Mouse (Mus musculus) olfactory bulb, adult 2 months (tissue): ENCODE data around the gene H1foo.

Experiments
- CTCF ChIP-seq: fragments of 200-500 bp; IDR thresholded peaks from 2 replicates; pipeline ENCODE4 v1.5.1; 2012; ENCODE audit warnings: low read depth, mild to moderate bottlenecking, low read length, moderate library complexity; ENCODE audit not compliant: insufficient read depth
- POLR2A ChIP-seq: fragments of 200-500 bp; IDR thresholded peaks from 2 replicates; pipeline ENCODE4 v1.6.1; 2012; ENCODE audit warnings: mild to moderate bottlenecking, low read depth, low read length, moderate library complexity; ENCODE audit not compliant: insufficient read depth

- no peak for TF ChIP-seq CTCF
- TF ChIP-seq POLR2A: no peak
Observed at GRCm38 (mm10) chr6:115973139-115973875, 28.6 kb downstream of the H1foo start.
